Mouse (Mus musculus): Measurements from ENCODE around the gene Gm49403.

The Gm49403 gene

GRCm38 (mm10) chr19:8914212-8914611 lies 30.5 kb downstream of the Gm49403 start:
- no peak for DNase-seq

GRCm38 (mm10) chr19:8919000-8919399 lies 35.3 kb downstream of the Gm49403 start:
- DNase-seq, result no peak

GRCm38 (mm10) chr19:8919684-8920072 lies 35.9 kb downstream of the Gm49403 start:
- no peak for DNase-seq

GRCm38 (mm10) chr19:8920073-8920736 lies 36.5 kb downstream of the Gm49403 start, which contains the start of gene B3gat3:
Gene B3gat3 (plus strand): TSS chr19:8920374.
- DNase-seq, result peak; percentile 82 to 86

- DNase-seq, result no peak
Measured at GRCm38 (mm10) chr19:8920836-8921291, 37.1 kb downstream of the Gm49403 start.

GRCm38 (mm10) chr19:8921741-8922140 lies 38.0 kb downstream of the Gm49403 start:
- no peak for DNase-seq

- peak in 1 of 2 experiments; percentile 42 for DNase-seq
Measured at GRCm38 (mm10) chr19:8926766-8927165, 43.0 kb downstream of the Gm49403 start.

- no peak for DNase-seq
Measured at GRCm38 (mm10) chr19:8927891-8928525, 44.3 kb downstream of the Gm49403 start.

- DNase-seq, result no peak
Measured at GRCm38 (mm10) chr19:8928689-8929223, 45.0 kb downstream of the Gm49403 start.

- DNase-seq, result peak; percentile 83 to 89
Measured at GRCm38 (mm10) chr19:8929224-8930088, 45.7 kb downstream of the Gm49403 start, which contains the start of the genes Rom1 and Eml3. Gene Rom1 (minus strand): TSS chr19:8929356. Gene Eml3 (plus strand): TSS chr19:8929552.

- DNase-seq, result no peak
Measured at GRCm38 (mm10) chr19:8930117-8930516, 46.4 kb downstream of the Gm49403 start.

GRCm38 (mm10) chr19:8930771-8931170 lies 47.0 kb downstream of the Gm49403 start:
- DNase-seq, result no peak

- DNase-seq, result no peak
Measured at GRCm38 (mm10) chr19:8936736-8937135, 53.0 kb downstream of the Gm49403 start.
